ENCODE assay signal across 8 mouse cellular contexts in the genomic region with DNA sequence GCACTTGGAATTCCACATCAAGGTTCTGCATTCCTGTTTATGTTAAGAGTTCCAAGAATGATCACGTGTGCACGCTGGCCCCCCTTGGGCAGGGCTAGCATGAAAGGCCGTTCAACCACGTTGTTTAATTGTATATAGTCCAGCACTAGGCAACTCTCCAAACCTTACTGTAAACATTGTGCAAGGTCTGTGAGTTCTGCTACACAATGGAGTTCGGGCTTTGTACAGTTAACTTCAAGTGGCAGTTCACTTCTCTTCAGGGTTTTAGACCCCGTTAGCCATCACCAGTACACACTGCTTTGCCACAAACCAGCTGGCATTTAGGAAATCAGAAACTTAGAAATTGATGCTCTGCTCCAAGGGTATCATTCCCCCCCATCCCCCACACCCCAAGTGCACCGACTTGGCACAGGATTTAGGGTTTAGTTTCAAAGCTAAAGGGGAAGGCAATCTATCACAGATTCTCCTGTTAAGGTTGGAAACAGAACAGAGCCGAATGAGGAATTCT. TPM values are rescaled to one million over a fixed set of nuclear protein-coding genes. Genes with fewer than 3 reads are reported as not detected.
DNase-seq lines count a peak whose midpoint lies in the region; ATAC-seq lines count a peak whose summit lies in the region.

No protein-coding gene starts in this region.

- no peaks in the 10 kb centered on the region for H3K9me3 ChIP-seq in hindbrain, embryonic 13.5 days
- H3K9me3 ChIP-seq in hindbrain, embryonic 11.5 days (ENCODE audit: control insufficient read depth, low read length): no peaks in the 10 kb centered on the region
- no peaks in the 10 kb centered on the region for H3K9me3 ChIP-seq in intestine, embryonic 15.5 days

- H3K27ac ChIP-seq in hindbrain, embryonic 13.5 days: no peak overlapping the region
- H3K27ac ChIP-seq in hindbrain, embryonic 11.5 days (ENCODE audit: low read depth, low read length): no peak overlapping the region
- H3K27ac ChIP-seq in intestine, embryonic 15.5 days: peak overlapping the region; percentile 65

- ATAC-seq in hindbrain, embryonic 13.5 days (ENCODE audit: low FRiP score): peak; percentile 68
- ATAC-seq in hindbrain, embryonic 11.5 days (ENCODE audit: low FRiP score): no peak
- peak; percentile 96 for ATAC-seq in intestine, embryonic 15.5 days

- H3K4me3 ChIP-seq in hindbrain, embryonic 13.5 days: no peak overlapping the region
- no peak overlapping the region for H3K4me3 ChIP-seq in hindbrain, embryonic 11.5 days (ENCODE audit: low read depth, low read length)
- no peak overlapping the region for H3K4me3 ChIP-seq in intestine, embryonic 15.5 days (replicated peaks)

- H3K4me1 ChIP-seq in hindbrain, embryonic 13.5 days (replicated peaks): peaks cover 12% of the 10 kb centered on the region; the same call in 1 of the 2 replicates
- no peaks in the 10 kb centered on the region for H3K4me1 ChIP-seq in hindbrain, embryonic 11.5 days (replicated peaks; ENCODE audit: control insufficient read depth, insufficient read depth, low read length)
- H3K4me1 ChIP-seq in intestine, embryonic 15.5 days (replicated peaks): peaks cover 3% of the 10 kb centered on the region; the same call in 1 of the 2 replicates

- H3K4me2 ChIP-seq in hindbrain, embryonic 13.5 days: peak overlapping the region; percentile 29
- H3K4me2 ChIP-seq in hindbrain, embryonic 11.5 days (replicated peaks; ENCODE audit: low read depth, low read length): no peak overlapping the region
- peak overlapping the region; percentile 45 for H3K4me2 ChIP-seq in intestine, embryonic 15.5 days (replicated peaks)

- no peak for DNase-seq in hindbrain, embryonic 11.5 days (ENCODE audit: low spot score)
- peak; percentile 16 for DNase-seq in embryo, embryonic 11.5 days (ENCODE audit: low read depth, low spot score)
- DNase-seq in lung, postnatal 25 days (ENCODE audit: low spot score): peak; percentile 85
- no peak for DNase-seq in spleen, postnatal 4 days (ENCODE audit: low spot score in 2 of 2)
- DNase-seq in gastrocnemius, adult 18-20 months (ENCODE audit: low spot score): no peak
- DNase-seq in spleen, adult 12 weeks (ENCODE audit: low spot score): no peak

- H3K27me3 ChIP-seq in hindbrain, embryonic 13.5 days: no peaks in the 10 kb centered on the region
- H3K27me3 ChIP-seq in hindbrain, embryonic 11.5 days (ENCODE audit: control insufficient read depth, insufficient read depth, low read length): no peaks in the 10 kb centered on the region
- H3K27me3 ChIP-seq in intestine, embryonic 15.5 days (replicated peaks): no peaks in the 10 kb centered on the region

- H3K36me3 ChIP-seq in hindbrain, embryonic 13.5 days: no peaks in the 10 kb centered on the region
- H3K36me3 ChIP-seq in hindbrain, embryonic 11.5 days (ENCODE audit: control insufficient read depth, insufficient read depth, low read length): no peaks in the 10 kb centered on the region
- no peaks in the 10 kb centered on the region for H3K36me3 ChIP-seq in intestine, embryonic 15.5 days

- WGBS in hindbrain, embryonic 13.5 days: 63% methylated on average over 8 of the region's 8 CpGs
- WGBS in hindbrain, embryonic 11.5 days: 75% methylated on average over 8 of the region's 8 CpGs
- 36% methylated on average over 8 of the region's 8 CpGs for WGBS in intestine, embryonic 15.5 days

- no peak overlapping the region for H3K9ac ChIP-seq in hindbrain, embryonic 13.5 days
- no peak overlapping the region for H3K9ac ChIP-seq in hindbrain, embryonic 11.5 days (ENCODE audit: low read depth, low read length)
- no peak overlapping the region for H3K9ac ChIP-seq in intestine, embryonic 15.5 days

RNA-seq across cellular contexts. Expression of a gene that starts 22.5 kb away (rescaled TPM):
- 62.3 and 71.4 TPM in 2 replicates for polyA plus RNA-seq in hindbrain, embryonic 13.5 days (2015; fragmentation: Nextera tagmentation; extraction: Ambion mirVana)
- 66.7 and 78.6 TPM in 2 replicates for polyA plus RNA-seq in hindbrain, embryonic 11.5 days (2014; fragmentation: Nextera tagmentation; extraction: Ambion mirVana)
- polyA plus RNA-seq in intestine, embryonic 15.5 days (2015; fragmentation: Nextera tagmentation; extraction: Ambion mirVana): 83.3 and 84.3 TPM in 2 replicates
- total RNA-seq in gastrocnemius, adult 18-20 months (2021): 10 to 100 TPM; 20.0 to 24.0 TPM

Comparison
In these comparisons a context has a peak if more than half of its experiments do, and no peak if none do; other contexts are left out.
1. DNase-seq: peak in embryo, embryonic 11.5 days (single experiment) and lung, postnatal 25 days (single experiment); none in hindbrain, embryonic 11.5 days (single experiment), spleen, postnatal 4 days (0 of 2), gastrocnemius, adult 18-20 months (single experiment) and spleen, adult 12 weeks (single experiment).